Mouse (Mus musculus) forebrain, embryonic 14.5 days (tissue): Measurements from ENCODE around the gene Nup205. TPM values are rescaled to one million over a fixed set of nuclear protein-coding genes. Genes with fewer than 3 reads are reported as not detected.

Experiments
- ATAC-seq: fragments of 200-750 bp; cut with Nextera tagmentation; 2 replicates; pipeline ENCODE4 v1.8.0; 2017; ENCODE audit warnings: mild to moderate bottlenecking, moderate library complexity
- DNase-seq: peaks from one replicate; pipeline ENCODE4 v3.0.0-alpha.2; 2015; ENCODE audit warnings: low spot score
- H3K27ac ChIP-seq: fragments of 300-500 bp; sonication (generic); 2 replicates; pipeline ENCODE4 v1.5.1; 2014; ENCODE audit warnings: low read depth, mild to moderate bottlenecking, control low read depth, low read length, moderate library complexity
- H3K27me3 ChIP-seq: fragments of 300-500 bp; sonication (generic); replicated peaks from 2 replicates; pipeline ENCODE4 v1.6.1; 2014; ENCODE audit warnings: low read length, control low read depth, mixed read lengths; ENCODE audit not compliant: control insufficient read depth, insufficient read depth
- H3K36me3 ChIP-seq: fragments of 300-500 bp; sonication (generic); 2 replicates; pipeline ENCODE4 v1.6.1; 2014; ENCODE audit warnings: low read length, control low read depth; ENCODE audit not compliant: control insufficient read depth, insufficient read depth
- H3K4me1 ChIP-seq: fragments of 300-500 bp; sonication (generic); 2 replicates; pipeline ENCODE4 v1.6.1; 2014; ENCODE audit warnings: antibody characterized with exemption, low read length, control low read depth; ENCODE audit not compliant: control insufficient read depth, insufficient read depth
- H3K4me2 ChIP-seq: fragments of 300-500 bp; sonication (generic); 2 replicates; pipeline ENCODE4 v1.6.1; 2014; ENCODE audit warnings: mild to moderate bottlenecking, control low read depth, low read length
- H3K4me3 ChIP-seq: fragments of 300-500 bp; sonication (generic); 2 replicates; pipeline ENCODE4 v1.5.1; 2014; ENCODE audit warnings: low read depth, low read length, control low read depth
- H3K9ac ChIP-seq: fragments of 300-500 bp; sonication (generic); 2 replicates; pipeline ENCODE4 v1.6.1; 2014; ENCODE audit warnings: mild to moderate bottlenecking, low read length, control low read depth, moderate library complexity
- H3K9me3 ChIP-seq: fragments of 300-500 bp; sonication (generic); replicated peaks from 2 replicates; pipeline ENCODE4 v1.6.1; 2016; ENCODE audit warnings: low read length, control low read depth, mixed read lengths; ENCODE audit not compliant: control insufficient read depth
- WGBS: fragments of 180-500 bp; shearing (Covaris S2); extraction: QIAGEN DNeasy Blood & Tissue Kit; methylation state at CpG from one replicate; pipeline ENCODE4 v1.1.7; 2014; 5-methylcytosine and 5-hydroxymethylcytosine counted together
- polyA plus RNA-seq: library from polyadenylated mRNA; unstranded; fragments of >200 nt; fragmentation: Nextera tagmentation; extraction: Ambion mirVana; gene quantifications from 2 replicates; pipeline ENCODE4 v1.2.1, GENCODE M21; 2014

Nup205 gene
- polyA plus RNA-seq, 1 experiment from 2014 or later = 32.2 TPM

DNA sequence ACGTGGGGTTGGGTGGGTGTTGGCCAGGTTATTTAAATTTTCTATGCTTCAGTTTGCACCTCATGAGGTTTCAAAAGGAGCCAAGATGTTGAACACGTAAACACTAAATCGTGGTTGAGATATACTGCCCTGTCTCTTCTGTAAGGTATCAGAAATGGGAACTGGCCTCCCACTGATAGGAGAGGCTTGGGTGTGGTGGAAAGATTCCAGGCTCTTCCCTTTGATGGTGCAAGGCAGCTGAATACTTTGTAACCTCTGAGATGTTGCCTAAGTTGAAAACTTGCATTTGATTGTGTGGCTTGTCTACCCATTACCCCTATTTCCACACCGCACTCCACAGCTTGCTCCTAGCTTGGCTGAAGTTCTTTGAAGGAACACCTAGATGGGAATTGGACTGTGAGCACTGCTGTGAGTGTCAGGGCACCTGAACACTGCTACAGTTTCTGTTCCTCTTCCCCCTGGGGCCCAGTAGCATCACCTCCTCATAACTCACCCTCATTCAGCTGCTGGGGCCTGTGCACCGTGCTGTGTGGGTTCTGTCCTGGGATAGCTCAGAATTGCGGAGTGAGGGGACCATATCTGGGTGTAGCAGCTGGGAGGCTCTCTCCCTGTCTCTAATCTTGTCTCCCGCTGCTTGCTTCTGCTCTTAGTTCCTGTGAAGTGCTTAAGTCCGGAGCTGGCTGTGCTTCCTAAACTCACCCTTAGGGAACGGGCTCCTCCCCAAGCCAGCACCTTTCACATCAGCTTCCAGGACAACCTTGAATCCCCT is 77.1 kb downstream of the Nup205 start:
- Histone ChIP-seq H3K36me3 (no peaks in the 10 kb centered on the region), H3K4me3 (no peak overlapping the region), H3K9me3 (no peaks in the 10 kb centered on the region), H3K27ac (no peak overlapping the region), H3K9ac (peak overlapping the region; percentile 35; the same call in 1 of the 2 replicates), H3K27me3 (no peaks in the 10 kb centered on the region), H3K4me2 (peak overlapping the region; percentile 52), H3K4me1 (peaks cover 20% of the 10 kb centered on the region)
- WGBS = 55% methylated on average over 9 of the region's 9 CpGs
- ATAC-seq (no peak), DNase-seq (no peak)

DNA sequence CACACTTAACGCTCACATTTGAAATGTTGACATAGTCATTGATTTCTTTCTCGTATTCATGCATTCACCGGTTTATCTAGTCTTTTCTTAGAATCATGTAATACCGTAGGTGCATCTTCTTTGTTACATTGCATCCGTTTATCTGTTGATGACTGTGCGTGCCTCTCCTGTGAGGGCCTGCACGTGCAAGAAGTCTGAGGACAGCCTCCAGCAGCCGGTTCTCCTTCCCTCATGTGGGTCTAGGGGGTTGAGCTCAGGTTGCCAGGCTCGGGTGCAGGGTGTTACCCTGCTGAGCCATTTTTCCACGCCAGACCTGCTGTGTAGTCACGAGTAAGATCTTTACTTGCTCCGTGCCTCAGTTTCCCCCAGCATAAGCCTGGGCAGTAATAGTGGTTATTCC is 77.8 kb downstream of the Nup205 start:
- Histone ChIP-seq H3K27ac (no peak overlapping the region), H3K27me3 (no peaks in the 10 kb centered on the region), H3K9me3 (no peaks in the 10 kb centered on the region), H3K9ac (peak overlapping the region; percentile 35; the same call in 1 of the 2 replicates), H3K4me2 (peak overlapping the region; percentile 52), H3K4me3 (no peak overlapping the region), H3K4me1 (peaks cover 20% of the 10 kb centered on the region), H3K36me3 (no peaks in the 10 kb centered on the region)
- no peak for ATAC-seq
- no peak for DNase-seq
- 76% methylated on average over 12 of the region's 12 CpGs for WGBS

DNA sequence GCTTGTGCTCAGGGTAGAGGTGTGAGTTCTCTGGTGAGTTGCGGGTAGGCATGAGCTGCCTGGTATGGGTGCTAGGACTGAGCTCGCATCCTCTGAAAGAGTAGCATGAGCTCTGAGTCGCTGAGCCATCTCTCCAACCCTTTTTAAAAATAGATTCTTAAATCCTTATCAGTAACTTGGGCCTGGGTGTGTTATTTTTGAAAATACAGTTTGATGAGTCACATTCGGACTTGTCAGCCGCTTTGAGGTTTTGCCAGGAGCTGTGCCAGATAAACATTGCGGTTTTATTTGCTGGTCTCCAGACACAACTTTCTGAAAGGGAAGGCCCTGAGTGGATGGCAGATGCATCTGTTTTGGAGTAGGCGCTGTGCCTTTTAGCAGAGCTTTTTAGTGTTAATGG is 79.5 kb downstream of the Nup205 start:
- Histone ChIP-seq H3K27ac (no peak overlapping the region), H3K9ac (no peak overlapping the region), H3K4me1 (peaks cover 20% of the 10 kb centered on the region), H3K9me3 (no peaks in the 10 kb centered on the region), H3K27me3 (no peaks in the 10 kb centered on the region), H3K4me2 (no peak overlapping the region), H3K36me3 (peaks cover 8% of the 10 kb centered on the region), H3K4me3 (no peak overlapping the region)
- WGBS = 92% methylated on average over 7 of the region's 7 CpGs
- ATAC-seq (no peak), DNase-seq (no peak)

DNA sequence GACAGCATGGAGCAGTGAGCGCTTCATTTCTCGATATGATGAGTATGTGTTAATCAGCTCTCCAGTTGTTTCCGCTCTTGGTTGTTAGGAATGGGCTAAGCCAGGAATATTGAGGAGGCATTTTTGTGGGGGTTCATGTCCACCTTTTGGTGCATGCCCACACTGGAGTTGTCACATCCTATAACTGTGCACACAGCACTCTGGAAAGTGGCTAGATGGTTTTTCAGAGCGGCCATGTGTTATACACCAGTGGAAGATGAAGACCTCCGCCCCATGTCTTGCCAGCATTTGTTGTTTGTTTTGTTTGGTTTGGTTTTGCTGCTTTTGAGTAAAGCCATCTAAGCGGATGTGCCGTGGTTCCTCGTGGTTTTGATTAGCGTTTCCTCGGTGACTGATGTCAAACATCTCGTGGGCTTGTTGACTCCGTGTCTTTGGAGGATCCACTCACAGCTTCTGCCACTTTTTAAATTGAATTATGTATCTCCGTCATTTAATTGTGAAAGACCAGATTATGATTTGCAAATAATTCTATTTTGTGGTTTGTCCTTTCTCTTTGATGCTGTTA is 80.5 kb downstream of the Nup205 start:
- DNase-seq = no peak
- Histone ChIP-seq H3K4me2 (no peak overlapping the region), H3K9ac (no peak overlapping the region), H3K4me1 (peaks cover 20% of the 10 kb centered on the region), H3K4me3 (no peak overlapping the region), H3K27ac (no peak overlapping the region), H3K9me3 (no peaks in the 10 kb centered on the region), H3K27me3 (no peaks in the 10 kb centered on the region), H3K36me3 (peaks cover 15% of the 10 kb centered on the region)
- WGBS = 96% methylated on average over 13 of the region's 13 CpGs
- no peak for ATAC-seq

DNA sequence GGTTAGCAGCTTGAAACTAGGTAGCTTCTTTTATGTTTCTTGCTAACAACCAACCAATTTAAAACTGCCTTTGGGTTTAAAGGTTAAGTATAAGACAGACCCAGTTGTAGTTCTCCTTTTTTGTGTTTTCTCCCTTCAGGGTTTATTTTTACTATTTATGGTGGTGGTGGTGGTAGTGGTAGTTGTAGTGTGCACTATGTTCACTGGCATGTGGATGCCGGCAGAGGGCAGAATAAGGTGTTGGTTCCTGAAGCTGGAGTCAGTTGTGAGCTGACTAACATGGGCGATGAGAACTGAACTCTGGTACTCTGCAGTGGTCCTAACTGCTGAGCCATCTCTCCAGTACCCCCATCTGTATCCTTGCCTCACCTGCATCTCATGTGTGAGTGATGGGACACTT is 81.7 kb downstream of the Nup205 start:
- no peak for DNase-seq
- Histone ChIP-seq H3K27me3 (no peaks in the 10 kb centered on the region), H3K9me3 (no peaks in the 10 kb centered on the region), H3K36me3 (peaks cover 17% of the 10 kb centered on the region), H3K27ac (no peak overlapping the region), H3K4me2 (no peak overlapping the region), H3K4me1 (peaks cover 13% of the 10 kb centered on the region), H3K4me3 (no peak overlapping the region), H3K9ac (no peak overlapping the region)
- ATAC-seq = no peak
- 94% methylated on average over 2 of the region's 2 CpGs for WGBS

DNA sequence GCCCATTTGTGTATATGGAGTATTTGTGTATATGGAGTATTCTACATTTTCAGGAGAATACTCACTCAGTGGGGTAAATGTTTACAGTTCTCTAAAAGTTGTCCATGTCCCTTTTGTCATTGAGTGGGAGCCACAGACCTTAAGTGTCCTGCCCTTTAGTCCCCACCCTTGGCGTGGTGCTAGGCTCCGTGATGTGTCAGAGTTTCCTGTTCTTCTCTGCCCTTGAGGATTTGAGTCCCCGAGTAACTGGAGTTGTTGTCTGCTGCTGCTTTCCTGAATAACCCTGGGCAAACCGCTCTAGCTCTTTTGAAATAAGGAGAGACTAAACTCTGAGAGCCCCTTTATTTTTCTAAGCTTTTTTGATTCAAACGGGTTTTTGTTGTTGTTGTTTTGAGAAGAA is 82.3 kb downstream of the Nup205 start:
- 83% methylated on average over 5 of the region's 5 CpGs for WGBS
- no peak overlapping the region for H3K4me3 ChIP-seq
- no peak overlapping the region for H3K9ac ChIP-seq
- H3K27ac ChIP-seq = no peak overlapping the region
- no peak overlapping the region for H3K4me2 ChIP-seq
- no peaks in the 10 kb centered on the region for H3K9me3 ChIP-seq
- DNase-seq (no peak), ATAC-seq (no peak)
- peaks cover 7% of the 10 kb centered on the region for H3K4me1 ChIP-seq
- no peaks in the 10 kb centered on the region for H3K27me3 ChIP-seq
- H3K36me3 ChIP-seq = peaks cover 17% of the 10 kb centered on the region

DNA sequence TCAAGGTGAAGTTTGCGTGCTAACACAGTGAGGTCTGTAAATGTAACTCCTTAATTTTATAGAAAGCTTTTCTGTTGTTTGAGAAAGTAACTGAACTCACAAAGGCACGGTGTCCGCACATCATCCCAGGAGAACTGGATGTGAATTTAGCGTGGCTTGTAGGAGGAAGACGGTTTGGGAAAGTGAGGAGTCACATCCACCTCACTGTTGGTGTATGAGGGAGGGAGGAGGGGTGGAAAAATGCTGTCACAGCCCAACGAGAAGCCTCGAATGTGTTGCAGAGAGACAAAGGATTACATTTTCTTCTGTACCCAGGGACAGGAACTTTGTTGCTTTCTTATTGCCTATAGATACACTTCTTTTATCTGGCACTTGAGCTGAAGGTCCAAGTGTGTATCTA is 83.3 kb downstream of the Nup205 start:
- no peak overlapping the region for H3K9ac ChIP-seq
- no peaks in the 10 kb centered on the region for H3K9me3 ChIP-seq
- no peak for DNase-seq
- no peak overlapping the region for H3K4me3 ChIP-seq
- no peak for ATAC-seq
- H3K27ac ChIP-seq = no peak overlapping the region
- no peaks in the 10 kb centered on the region for H3K27me3 ChIP-seq
- no peak overlapping the region for H3K4me2 ChIP-seq
- WGBS = 86% methylated on average over 7 of the region's 7 CpGs
- H3K36me3 ChIP-seq = peaks cover 17% of the 10 kb centered on the region
- H3K4me1 ChIP-seq = no peaks in the 10 kb centered on the region

DNA sequence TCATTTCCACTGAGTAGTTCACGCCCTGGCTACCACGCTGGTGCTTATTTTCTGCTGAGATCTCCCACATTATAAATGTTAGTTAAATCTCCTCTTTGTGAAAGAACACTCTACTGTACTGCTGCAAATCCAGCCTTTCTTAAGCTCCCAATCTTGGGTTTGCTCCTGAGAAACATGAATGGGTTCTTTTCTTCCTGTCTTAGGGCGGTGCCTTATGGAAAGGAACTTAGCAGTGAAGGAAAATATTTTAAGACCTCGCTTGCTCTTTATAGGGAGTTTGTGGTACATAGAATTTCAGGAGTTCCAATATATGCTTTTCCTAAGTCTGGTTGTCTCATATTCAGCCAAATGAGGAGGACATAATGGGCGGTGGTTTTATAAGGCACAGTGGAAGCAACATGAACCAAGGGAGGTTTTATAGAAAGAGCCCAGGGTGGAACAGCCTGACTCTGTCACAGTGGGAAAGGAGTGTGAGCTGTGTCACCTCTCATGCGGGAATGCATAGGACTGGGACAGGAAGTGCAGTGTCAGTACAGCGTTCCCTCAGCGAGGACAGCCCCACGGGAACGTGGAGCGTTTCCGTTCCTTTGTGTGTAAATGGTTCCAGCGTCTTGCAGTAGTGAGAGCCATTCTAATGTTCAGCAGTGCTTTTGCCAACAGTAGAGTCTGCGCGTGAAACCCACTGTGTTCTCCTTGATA is 88.5 kb downstream of the Nup205 start:
- WGBS = 90% methylated on average over 15 of the region's 15 CpGs
- Histone ChIP-seq H3K9me3 (no peaks in the 10 kb centered on the region), H3K27me3 (no peaks in the 10 kb centered on the region), H3K4me1 (no peaks in the 10 kb centered on the region), H3K9ac (no peak overlapping the region), H3K36me3 (peaks cover 17% of the 10 kb centered on the region), H3K27ac (no peak overlapping the region), H3K4me2 (no peak overlapping the region), H3K4me3 (no peak overlapping the region)
- DNase-seq = no peak
- ATAC-seq = no peak

DNA sequence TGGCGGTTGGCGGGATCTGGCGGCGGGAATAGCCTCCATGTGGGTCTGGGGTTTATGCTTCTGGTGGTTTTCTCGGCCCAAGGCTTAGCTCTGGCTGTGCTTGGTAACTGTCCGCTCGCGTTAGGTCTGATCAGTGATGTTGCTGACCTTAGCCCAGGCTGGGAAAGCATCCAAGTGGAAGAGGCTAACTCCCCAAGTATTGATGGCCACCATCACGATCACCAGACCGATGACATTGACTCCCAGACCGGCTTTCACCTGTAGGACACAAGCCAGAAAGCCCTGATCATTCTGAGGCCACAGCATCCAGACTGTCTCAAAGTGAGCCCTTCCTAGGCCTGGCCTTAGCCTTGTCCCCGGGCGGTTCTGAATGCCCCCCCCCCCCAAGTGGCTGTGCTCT is 91.5 kb downstream of the Nup205 start:
- no peaks in the 10 kb centered on the region for H3K27me3 ChIP-seq
- WGBS = 94% methylated on average over 13 of the region's 13 CpGs
- DNase-seq (no peak), ATAC-seq (no peak)
- no peaks in the 10 kb centered on the region for H3K4me1 ChIP-seq
- H3K9me3 ChIP-seq = no peaks in the 10 kb centered on the region
- H3K4me3 ChIP-seq = no peak overlapping the region
- no peaks in the 10 kb centered on the region for H3K36me3 ChIP-seq
- no peak overlapping the region for H3K9ac ChIP-seq
- H3K4me2 ChIP-seq = no peak overlapping the region
- no peak overlapping the region for H3K27ac ChIP-seq
